Mouse (Mus musculus) hindbrain, embryonic 13.5 days (tissue): ENCODE data around the gene Nrgn. TPM values are rescaled to one million over a fixed set of nuclear protein-coding genes. Genes with fewer than 3 reads are reported as not detected.

Experiments used
- ATAC-seq: fragments of 200-750 bp; cut with Nextera tagmentation; 2 replicates; pipeline ENCODE4 v1.8.0; 2017; ENCODE audit warnings: moderate TSS enrichment; ENCODE audit not compliant: low FRiP score
- H3K27ac ChIP-seq: fragments of 300-500 bp; sonication (generic); 2 replicates; pipeline ENCODE4 v1.5.1; 2015; ENCODE audit warnings: inconsistent platforms, mild to moderate bottlenecking, moderate library complexity
- H3K27me3 ChIP-seq: fragments of 300-500 bp; sonication (generic); 2 replicates; pipeline ENCODE4 v1.6.1; 2015; ENCODE audit warnings: mild to moderate bottlenecking, inconsistent platforms
- H3K36me3 ChIP-seq: fragments of 300-500 bp; sonication (generic); 2 replicates; pipeline ENCODE4 v1.6.1; 2015; ENCODE audit warnings: mild to moderate bottlenecking, inconsistent platforms
- H3K4me1 ChIP-seq: fragments of 300-500 bp; sonication (generic); replicated peaks from 2 replicates; pipeline ENCODE4 v1.6.1; 2015; ENCODE audit warnings: inconsistent platforms
- H3K4me2 ChIP-seq: fragments of 300-500 bp; sonication (generic); 2 replicates; pipeline ENCODE4 v1.6.1; 2015; ENCODE audit warnings: inconsistent platforms, mild to moderate bottlenecking, moderate library complexity
- H3K4me3 ChIP-seq: fragments of 300-500 bp; sonication (generic); 2 replicates; pipeline ENCODE4 v1.5.1; 2015; ENCODE audit warnings: mild to moderate bottlenecking, inconsistent platforms
- H3K9ac ChIP-seq: fragments of 300-500 bp; sonication (generic); 2 replicates; pipeline ENCODE4 v1.6.1; 2015; ENCODE audit warnings: mild to moderate bottlenecking, inconsistent platforms
- H3K9me3 ChIP-seq: fragments of 300-500 bp; sonication (generic); 2 replicates; pipeline ENCODE4 v1.6.1; 2016; ENCODE audit warnings: inconsistent platforms
- WGBS: fragments of 180-500 bp; shearing (Covaris S2); methylation state at CpG from one replicate; pipeline ENCODE4 v1.1.7; 2015; 5-methylcytosine and 5-hydroxymethylcytosine counted together
- polyA plus RNA-seq: library from polyadenylated mRNA; unstranded; fragments of >200 nt; fragmentation: Nextera tagmentation; extraction: Ambion mirVana; gene quantifications from 2 replicates; pipeline ENCODE4 v1.2.1, GENCODE M21; 2015

Gene Nrgn
- polyA plus RNA-seq, result 9.2 and 14.9 TPM in 2 replicates

GRCm38 (mm10) chr9:37552536-37553293, at the start of gene Nrgn:
Nrgn (minus strand) TSS chr9:37552904.
- Histone ChIP-seq H3K4me3 (peak within 1 kb of the TSS; percentile 49), H3K4me1 (peaks cover 21% of the 10 kb centered on the region), H3K9ac (peak within 1 kb of the TSS; percentile 62), H3K9me3 (no peaks in the 10 kb centered on the region), H3K27me3 (peaks cover 88% of the 10 kb centered on the region), H3K36me3 (no peaks in the 10 kb centered on the region), H3K27ac (no peak within 1 kb of the TSS), H3K4me2 (peak within 1 kb of the TSS; percentile 88)
- 4% methylated on average over 31 of the region's 31 CpGs for WGBS
- peak; percentile 92 for ATAC-seq

- no peaks in the 10 kb centered on the region for H3K27me3 ChIP-seq
- H3K4me1 ChIP-seq, result no peaks in the 10 kb centered on the region
- H3K27ac ChIP-seq, result no peak overlapping the region
- H3K4me3 ChIP-seq, result no peak overlapping the region
- WGBS, result 100% methylated on average over 2 of the region's 2 CpGs
- no peaks in the 10 kb centered on the region for H3K9me3 ChIP-seq
- no peak for ATAC-seq
- no peaks in the 10 kb centered on the region for H3K36me3 ChIP-seq
- no peak overlapping the region for H3K9ac ChIP-seq
- no peak overlapping the region for H3K4me2 ChIP-seq
Measured at GRCm38 (mm10) chr9:37600538-37601205, 48.0 kb upstream of the Nrgn start.

GRCm38 (mm10) chr9:37598637-37599036, 45.9 kb upstream of the Nrgn start:
- Histone ChIP-seq H3K4me1 (no peaks in the 10 kb centered on the region), H3K27ac (no peak overlapping the region), H3K4me3 (no peak overlapping the region), H3K27me3 (no peaks in the 10 kb centered on the region), H3K4me2 (no peak overlapping the region), H3K9ac (no peak overlapping the region), H3K9me3 (no peaks in the 10 kb centered on the region), H3K36me3 (no peaks in the 10 kb centered on the region)
- ATAC-seq, result no peak
- 86% methylated on average over 2 of the region's 2 CpGs for WGBS

- WGBS, result 71% methylated on average over 1 of the region's 1 CpGs
- Histone ChIP-seq H3K9me3 (no peaks in the 10 kb centered on the region), H3K36me3 (no peaks in the 10 kb centered on the region), H3K4me1 (no peaks in the 10 kb centered on the region), H3K27me3 (no peaks in the 10 kb centered on the region), H3K9ac (no peak overlapping the region), H3K4me3 (no peak overlapping the region), H3K4me2 (no peak overlapping the region), H3K27ac (no peak overlapping the region)
- no peak for ATAC-seq
Measured at GRCm38 (mm10) chr9:37595570-37595969, 42.9 kb upstream of the Nrgn start.

GRCm38 (mm10) chr9:37593690-37594089, 41.0 kb upstream of the Nrgn start:
- WGBS, result 89% methylated on average over 3 of the region's 3 CpGs
- no peak overlapping the region for H3K4me3 ChIP-seq
- no peaks in the 10 kb centered on the region for H3K9me3 ChIP-seq
- H3K27ac ChIP-seq, result no peak overlapping the region
- H3K9ac ChIP-seq, result no peak overlapping the region
- no peaks in the 10 kb centered on the region for H3K27me3 ChIP-seq
- no peak overlapping the region for H3K4me2 ChIP-seq
- ATAC-seq, result no peak
- H3K36me3 ChIP-seq, result no peaks in the 10 kb centered on the region
- no peaks in the 10 kb centered on the region for H3K4me1 ChIP-seq

- no peak for ATAC-seq
- H3K4me3 ChIP-seq, result no peak overlapping the region
- H3K27me3 ChIP-seq, result no peaks in the 10 kb centered on the region
- H3K4me2 ChIP-seq, result no peak overlapping the region
- 59% methylated on average over 6 of the region's 6 CpGs for WGBS
- H3K27ac ChIP-seq, result no peak overlapping the region
- no peak overlapping the region for H3K9ac ChIP-seq
- no peaks in the 10 kb centered on the region for H3K36me3 ChIP-seq
- H3K9me3 ChIP-seq, result no peaks in the 10 kb centered on the region
- H3K4me1 ChIP-seq, result no peaks in the 10 kb centered on the region
Measured at GRCm38 (mm10) chr9:37592633-37593032, 39.9 kb upstream of the Nrgn start.

- Histone ChIP-seq H3K27ac (no peak overlapping the region), H3K4me3 (no peak overlapping the region), H3K4me2 (no peak overlapping the region), H3K9me3 (no peaks in the 10 kb centered on the region), H3K27me3 (no peaks in the 10 kb centered on the region), H3K9ac (no peak overlapping the region), H3K36me3 (no peaks in the 10 kb centered on the region), H3K4me1 (no peaks in the 10 kb centered on the region)
- no peak for ATAC-seq
- 79% methylated on average over 2 of the region's 2 CpGs for WGBS
Measured at GRCm38 (mm10) chr9:37592025-37592424, 39.3 kb upstream of the Nrgn start.

- ATAC-seq, result no peak
- Histone ChIP-seq H3K4me1 (no peaks in the 10 kb centered on the region), H3K9me3 (no peaks in the 10 kb centered on the region), H3K4me3 (no peak overlapping the region), H3K36me3 (no peaks in the 10 kb centered on the region), H3K9ac (no peak overlapping the region), H3K4me2 (no peak overlapping the region), H3K27me3 (no peaks in the 10 kb centered on the region), H3K27ac (no peak overlapping the region)
- WGBS, result 85% methylated on average over 4 of the region's 4 CpGs
Measured at GRCm38 (mm10) chr9:37590381-37590780, 37.7 kb upstream of the Nrgn start.

- no peak overlapping the region for H3K4me2 ChIP-seq
- H3K36me3 ChIP-seq, result no peaks in the 10 kb centered on the region
- ATAC-seq, result no peak
- 0 out of 2 replicates have a peak, but pooled peaks cover 5% of the 10 kb centered on the region for H3K9me3 ChIP-seq
- H3K4me3 ChIP-seq, result no peak overlapping the region
- no peak overlapping the region for H3K9ac ChIP-seq
- WGBS, result 71% methylated on average over 4 of the region's 4 CpGs
- H3K27ac ChIP-seq, result no peak overlapping the region
- no peaks in the 10 kb centered on the region for H3K27me3 ChIP-seq
- H3K4me1 ChIP-seq, result no peaks in the 10 kb centered on the region
Measured at GRCm38 (mm10) chr9:37586718-37587117, 34.0 kb upstream of the Nrgn start.

- no peak overlapping the region for H3K4me3 ChIP-seq
- no peaks in the 10 kb centered on the region for H3K4me1 ChIP-seq
- ATAC-seq, result no peak
- no peaks in the 10 kb centered on the region for H3K27me3 ChIP-seq
- no peaks in the 10 kb centered on the region for H3K36me3 ChIP-seq
- no peak overlapping the region for H3K9ac ChIP-seq
- H3K27ac ChIP-seq, result no peak overlapping the region
- no peak overlapping the region for H3K4me2 ChIP-seq
- H3K9me3 ChIP-seq, result 0 out of 2 replicates have a peak, but pooled peaks cover 5% of the 10 kb centered on the region
- WGBS, result 86% methylated on average over 5 of the region's 5 CpGs
Measured at GRCm38 (mm10) chr9:37583594-37583993, 30.9 kb upstream of the Nrgn start.

- H3K27me3 ChIP-seq, result no peaks in the 10 kb centered on the region
- ATAC-seq, result peak; percentile 82
- H3K4me2 ChIP-seq, result peak overlapping the region; percentile 46
- H3K9ac ChIP-seq, result peak overlapping the region; percentile 60
- H3K36me3 ChIP-seq, result no peaks in the 10 kb centered on the region
- WGBS, result 19% methylated on average over 14 of the region's 14 CpGs
- peaks cover 15% of the 10 kb centered on the region for H3K4me1 ChIP-seq
- H3K9me3 ChIP-seq, result no peaks in the 10 kb centered on the region
- H3K4me3 ChIP-seq, result peak overlapping the region; percentile 23
- peak overlapping the region; percentile 81 for H3K27ac ChIP-seq
Measured at GRCm38 (mm10) chr9:37576436-37576930, 23.8 kb upstream of the Nrgn start.

- H3K9ac ChIP-seq, result no peak overlapping the region
- H3K4me1 ChIP-seq, result peaks cover 29% of the 10 kb centered on the region
- no peak overlapping the region for H3K4me2 ChIP-seq
- no peaks in the 10 kb centered on the region for H3K36me3 ChIP-seq
- H3K27ac ChIP-seq, result no peak overlapping the region
- no peaks in the 10 kb centered on the region for H3K9me3 ChIP-seq
- H3K4me3 ChIP-seq, result no peak overlapping the region
- no peak for ATAC-seq
- H3K27me3 ChIP-seq, result no peaks in the 10 kb centered on the region
- 74% methylated on average over 3 of the region's 3 CpGs for WGBS
Measured at GRCm38 (mm10) chr9:37572204-37572876, 19.6 kb upstream of the Nrgn start.
